Mouse (Mus musculus): ENCODE results near the gene Kcnh1. TPM values are rescaled to one million over a fixed set of nuclear protein-coding genes. Genes with fewer than 3 reads are reported as not detected.

The Kcnh1 gene
- polyA plus RNA-seq, 1 experiment: 30.9 TPM

GRCm38 (mm10) chr1:192259146-192259545 is 68.6 kb downstream of the Kcnh1 start:
- no peaks in the 10 kb centered on the region; the same call in none of the 2 replicates for H3K4me1 ChIP-seq (ENCODE audit: control insufficient read depth, insufficient read depth, low read length)
- H3K27ac ChIP-seq (ENCODE audit: insufficient read depth, low read length): no peak overlapping the region
- TF ChIP-seq POLR2A (IDR thresholded peaks at IDR 0.05; ENCODE audit: extremely low read depth, insufficient read depth, low read length): no peak
- no peak for TF ChIP-seq CTCF (IDR thresholded peaks at IDR 0.05; ENCODE audit: extremely low read depth, insufficient read depth, low read length)
- H3K4me3 ChIP-seq (ENCODE audit: insufficient read depth, low read length): no peak overlapping the region

- H3K4me3 ChIP-seq (ENCODE audit: insufficient read depth, low read length): no peak overlapping the region
- no peak overlapping the region for H3K27ac ChIP-seq (ENCODE audit: insufficient read depth, low read length)
- TF ChIP-seq CTCF (IDR thresholded peaks at IDR 0.05; ENCODE audit: extremely low read depth, insufficient read depth, low read length): no peak
- TF ChIP-seq POLR2A (IDR thresholded peaks at IDR 0.05; ENCODE audit: extremely low read depth, insufficient read depth, low read length): no peak
- H3K4me1 ChIP-seq (ENCODE audit: control insufficient read depth, insufficient read depth, low read length): no peaks in the 10 kb centered on the region; the same call in none of the 2 replicates
These were observed 69.0 kb downstream of the Kcnh1 start for GRCm38 (mm10) chr1:192259616-192260015.

GRCm38 (mm10) chr1:192265704-192266103 is 75.1 kb downstream of the Kcnh1 start:
- Histone ChIP-seq H3K4me1 (ENCODE audit: control insufficient read depth, insufficient read depth, low read length) (peaks cover 18% of the 10 kb centered on the region), H3K4me3 (ENCODE audit: insufficient read depth, low read length) (no peak overlapping the region), H3K27ac (ENCODE audit: insufficient read depth, low read length) (no peak overlapping the region)
- TF ChIP-seq POLR2A (IDR thresholded peaks at IDR 0.05; ENCODE audit: extremely low read depth, insufficient read depth, low read length) (no peak), CTCF (IDR thresholded peaks at IDR 0.05; ENCODE audit: extremely low read depth, insufficient read depth, low read length) (no peak)

DNA sequence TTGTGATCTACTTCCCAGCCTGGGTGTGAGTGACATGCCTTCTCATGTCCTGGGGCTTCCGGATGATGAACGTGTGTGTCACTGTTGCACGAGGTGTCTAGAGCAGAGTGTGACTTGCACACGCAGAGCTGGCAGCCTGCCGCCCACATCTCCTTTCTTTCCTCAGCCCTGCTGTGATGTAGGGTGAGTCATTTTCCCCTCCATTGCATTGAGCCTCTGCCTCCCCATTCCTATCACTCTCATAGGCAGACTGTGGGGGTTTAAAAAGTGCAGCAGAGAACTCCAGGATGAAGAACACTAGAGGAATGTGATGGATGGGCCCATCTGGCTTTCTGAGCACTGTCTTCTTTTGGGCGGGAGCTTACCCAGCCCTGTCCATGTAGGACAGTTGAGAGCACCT is 76.4 kb downstream of the Kcnh1 start:
- TF ChIP-seq POLR2A (IDR thresholded peaks at IDR 0.05; ENCODE audit: extremely low read depth, insufficient read depth, low read length) (no peak), CTCF (IDR thresholded peaks at IDR 0.05; ENCODE audit: extremely low read depth, insufficient read depth, low read length) (no peak)
- Histone ChIP-seq H3K27ac (ENCODE audit: insufficient read depth, low read length) (0 out of 2 replicates have a peak overlapping the region, but pooled peaks have one; percentile 8), H3K4me3 (ENCODE audit: insufficient read depth, low read length) (no peak overlapping the region)

DNA sequence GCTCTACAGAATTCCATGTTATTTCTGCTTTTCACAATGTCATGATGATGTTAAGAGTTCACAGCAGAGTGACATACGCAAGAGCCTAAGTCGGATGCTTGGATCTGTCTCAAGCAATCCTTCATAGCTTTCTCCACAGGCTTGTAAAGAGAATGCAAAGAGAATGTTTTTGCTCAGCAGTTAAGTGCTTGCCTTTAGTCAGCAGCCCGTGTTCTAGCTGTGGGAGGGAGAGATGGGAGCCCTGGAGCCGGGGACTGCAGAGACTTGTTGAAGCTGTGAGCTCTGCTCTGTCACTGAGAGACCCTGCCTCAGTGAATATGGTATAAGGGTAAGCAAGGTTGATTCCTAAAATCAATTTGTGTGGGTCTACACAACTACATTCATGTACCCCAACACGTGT is 78.3 kb downstream of the Kcnh1 start:
- no peak for TF ChIP-seq CTCF (IDR thresholded peaks at IDR 0.05; ENCODE audit: extremely low read depth, insufficient read depth, low read length)
- no peak for TF ChIP-seq POLR2A (IDR thresholded peaks at IDR 0.05; ENCODE audit: extremely low read depth, insufficient read depth, low read length)
- Histone ChIP-seq H3K27ac (ENCODE audit: insufficient read depth, low read length) (peak overlapping the region; percentile 48; the same call in 1 of the 2 replicates), H3K4me3 (ENCODE audit: insufficient read depth, low read length) (no peak overlapping the region), H3K4me1 (ENCODE audit: control insufficient read depth, insufficient read depth, low read length) (peaks cover 26% of the 10 kb centered on the region)

More for the DNA sequence above, 76.4 kb downstream of the Kcnh1 start:
- H3K4me1 ChIP-seq (ENCODE audit: control insufficient read depth, insufficient read depth, low read length): peaks cover 21% of the 10 kb centered on the region

- Histone ChIP-seq H3K27ac (ENCODE audit: insufficient read depth, low read length) (peak overlapping the region; percentile 89), H3K4me3 (ENCODE audit: insufficient read depth, low read length) (no peak overlapping the region), H3K4me1 (ENCODE audit: control insufficient read depth, insufficient read depth, low read length) (peaks cover 27% of the 10 kb centered on the region)
- TF ChIP-seq POLR2A (IDR thresholded peaks at IDR 0.05; ENCODE audit: extremely low read depth, insufficient read depth, low read length) (no peak), CTCF (IDR thresholded peaks at IDR 0.05; ENCODE audit: extremely low read depth, insufficient read depth, low read length) (no peak)
These were observed 79.3 kb downstream of the Kcnh1 start for GRCm38 (mm10) chr1:192269911-192270310.

DNA sequence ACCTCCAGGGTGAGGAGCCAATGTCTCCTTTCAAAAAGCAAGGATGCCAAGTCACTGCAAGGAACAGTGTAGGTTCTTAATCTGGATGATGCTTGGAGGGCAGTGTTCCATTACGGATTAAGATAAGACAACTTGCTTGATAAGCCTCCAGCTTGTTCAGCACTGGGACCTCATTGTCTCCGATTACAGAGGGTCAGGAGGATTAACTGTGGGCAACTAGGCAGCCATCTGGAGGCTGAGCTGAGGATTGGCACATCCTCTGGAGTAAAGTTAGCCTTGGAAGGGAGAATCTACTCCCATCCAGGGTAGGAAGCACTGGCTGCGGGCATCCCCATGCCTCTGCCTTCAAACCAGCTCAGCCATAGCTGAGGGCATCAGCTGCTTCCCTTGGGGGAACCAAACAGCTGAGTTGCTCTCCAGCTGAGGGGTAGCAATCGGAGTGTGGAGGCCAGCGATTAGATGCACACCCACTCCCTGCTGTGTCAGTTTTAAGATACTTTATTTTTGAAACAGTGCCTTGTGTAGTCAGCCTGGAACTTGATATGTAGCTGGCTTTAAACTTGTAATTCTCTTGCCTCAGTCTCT is 87.3 kb downstream of the Kcnh1 start:
- no peak overlapping the region for H3K4me3 ChIP-seq (ENCODE audit: insufficient read depth, low read length)
- peaks cover 18% of the 10 kb centered on the region for H3K4me1 ChIP-seq (ENCODE audit: control insufficient read depth, insufficient read depth, low read length)
- TF ChIP-seq CTCF (IDR thresholded peaks at IDR 0.05; ENCODE audit: extremely low read depth, insufficient read depth, low read length): no peak
- no peak for TF ChIP-seq POLR2A (IDR thresholded peaks at IDR 0.05; ENCODE audit: extremely low read depth, insufficient read depth, low read length)
- peak overlapping the region; percentile 56; the same call in 1 of the 2 replicates for H3K27ac ChIP-seq (ENCODE audit: insufficient read depth, low read length)

DNA sequence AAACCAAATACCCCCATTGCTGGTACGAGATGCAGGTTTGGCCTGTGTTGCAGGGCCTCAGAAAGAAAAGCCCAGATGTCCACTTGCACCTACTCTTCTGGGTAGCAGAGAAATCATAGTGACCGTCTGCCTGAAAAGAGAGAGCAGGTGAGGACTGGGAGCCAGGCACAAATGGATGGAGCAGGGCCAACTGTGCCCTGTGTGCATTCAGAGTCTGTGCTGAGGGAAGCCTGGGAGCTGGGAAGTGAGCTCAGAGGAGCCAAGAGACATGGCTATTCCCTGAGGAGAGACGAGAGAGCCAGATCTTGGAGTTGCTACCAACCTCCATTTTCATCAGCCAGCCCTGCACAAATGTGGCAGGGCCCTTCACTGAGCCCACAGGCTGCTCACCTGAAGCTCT is 93.8 kb downstream of the Kcnh1 start:
- H3K4me1 ChIP-seq (ENCODE audit: control insufficient read depth, insufficient read depth, low read length): peaks cover 21% of the 10 kb centered on the region
- TF ChIP-seq CTCF (IDR thresholded peaks at IDR 0.05; ENCODE audit: extremely low read depth, insufficient read depth, low read length) (no peak), POLR2A (IDR thresholded peaks at IDR 0.05; ENCODE audit: extremely low read depth, insufficient read depth, low read length) (no peak)
- 0 out of 2 replicates have a peak overlapping the region, but pooled peaks have one; percentile 8 for H3K27ac ChIP-seq (ENCODE audit: insufficient read depth, low read length)
- no peak overlapping the region for H3K4me3 ChIP-seq (ENCODE audit: insufficient read depth, low read length)

- Histone ChIP-seq H3K27ac (ENCODE audit: insufficient read depth, low read length) (peak overlapping the region; percentile 52; the same call in 1 of the 2 replicates), H3K4me1 (ENCODE audit: control insufficient read depth, insufficient read depth, low read length) (peaks cover 21% of the 10 kb centered on the region), H3K4me3 (ENCODE audit: insufficient read depth, low read length) (no peak overlapping the region)
- TF ChIP-seq CTCF (IDR thresholded peaks at IDR 0.05; ENCODE audit: extremely low read depth, insufficient read depth, low read length) (no peak), POLR2A (IDR thresholded peaks at IDR 0.05; ENCODE audit: extremely low read depth, insufficient read depth, low read length) (no peak)
These were observed 94.4 kb downstream of the Kcnh1 start for GRCm38 (mm10) chr1:192284950-192285349.

- no peak overlapping the region for H3K27ac ChIP-seq (ENCODE audit: insufficient read depth, low read length)
- H3K4me1 ChIP-seq (ENCODE audit: control insufficient read depth, insufficient read depth, low read length): peaks cover 14% of the 10 kb centered on the region
- H3K4me3 ChIP-seq (ENCODE audit: insufficient read depth, low read length): no peak overlapping the region
- TF ChIP-seq CTCF (IDR thresholded peaks at IDR 0.05; ENCODE audit: extremely low read depth, insufficient read depth, low read length) (no peak), POLR2A (IDR thresholded peaks at IDR 0.05; ENCODE audit: extremely low read depth, insufficient read depth, low read length) (no peak)
These were observed 97.9 kb downstream of the Kcnh1 start for GRCm38 (mm10) chr1:192288456-192288855.
